Mouse (Mus musculus) layer of hippocampus, adult 18-20 months (tissue): ENCODE data around the gene Fabp2. TPM values are rescaled to one million over a fixed set of nuclear protein-coding genes. Genes with fewer than 3 reads are reported as not detected.

Source experiments
- DNase-seq, 2 experiments: peaks; one replicate each; pipeline ENCODE4 v3.0.0; 2022; ENCODE audit warnings: low spot score in 2 of 2
- long read RNA-seq: library from polyadenylated mRNA; stranded (forward); transcript quantifications from one replicate; pipeline ENCODE4 v2.0.0, GENCODE M21; 2021
- total RNA-seq, 2 experiments: library from RNA; stranded (reverse); gene quantifications; 2 replicates each; pipeline ENCODE4 v1.2.3; 2021

Gene Fabp2
- total RNA-seq, result not detected
- long read RNA-seq, result 0 reads

DNA sequence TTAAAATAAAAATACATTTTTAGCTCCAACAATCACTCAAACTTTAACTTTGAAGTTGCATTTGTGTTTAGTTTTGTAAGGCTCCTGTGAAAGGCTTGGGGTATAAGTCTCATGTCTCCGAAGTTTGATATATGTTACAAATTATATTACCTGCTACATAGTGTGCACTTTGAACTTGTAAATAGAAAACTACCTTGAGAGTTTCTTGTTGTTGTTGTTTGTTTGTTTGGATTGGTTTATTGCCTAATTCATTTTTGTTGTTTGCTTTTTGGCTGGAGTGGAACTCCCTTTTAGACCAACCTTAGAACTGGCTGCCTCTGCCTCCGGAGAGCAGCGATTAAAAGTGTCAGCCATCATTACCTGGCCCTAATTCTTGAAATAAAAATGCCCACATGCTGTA is at the start of gene Fabp2:
Fabp2 (plus strand) TSS at position 301 of the 400 bp plus-strand sequence.
- DNase-seq, result no peak

DNA sequence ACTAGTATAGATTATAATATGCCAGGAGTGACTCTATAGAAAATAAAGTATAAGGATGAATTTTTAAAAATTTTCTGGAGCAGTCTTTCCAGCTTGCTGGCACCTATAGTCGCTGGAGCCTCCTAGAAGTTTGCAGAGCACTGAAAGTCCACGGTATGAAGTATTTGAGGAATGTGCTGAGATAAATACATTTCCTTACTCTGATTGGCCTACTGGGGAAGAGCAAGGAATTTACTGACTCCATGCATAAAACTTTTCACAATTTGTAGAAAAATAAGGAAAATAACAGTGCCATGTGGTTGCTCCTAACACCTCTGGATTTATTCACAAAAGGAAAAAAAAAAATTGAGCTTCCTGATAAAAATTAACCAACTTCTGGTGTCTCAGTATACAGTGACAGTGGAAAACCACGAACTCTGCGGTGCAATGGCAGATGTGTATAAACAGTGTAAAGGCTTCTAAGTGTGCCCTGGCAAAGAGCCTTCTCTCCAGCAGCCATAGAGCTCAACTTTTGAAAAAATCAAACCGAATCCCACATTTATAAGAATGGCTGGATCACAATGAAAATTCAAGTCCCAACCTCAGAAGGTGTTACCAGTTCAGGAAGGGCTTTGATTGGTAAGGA is 46.4 kb upstream of the Fabp2 start:
- no peak for DNase-seq

DNA sequence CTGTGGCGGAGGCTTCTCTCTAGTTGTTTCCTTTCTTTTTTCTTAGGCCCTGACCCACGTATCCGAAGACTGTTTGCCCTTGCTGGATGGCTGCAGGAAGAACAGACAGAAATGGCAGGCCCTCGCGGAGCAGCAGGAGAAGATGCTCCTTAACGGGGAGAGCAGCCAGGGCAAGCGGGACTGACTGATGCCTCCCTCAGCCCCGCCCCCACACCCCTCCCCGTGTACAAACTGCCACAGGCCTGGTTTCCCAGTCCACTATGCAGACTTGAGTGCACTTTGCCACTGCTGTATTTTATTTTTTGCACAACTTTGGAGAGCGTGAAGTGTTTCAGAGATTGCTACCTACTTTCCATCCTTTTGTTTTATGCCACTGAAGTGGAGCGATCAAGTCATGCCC is 39.7 kb upstream of the Fabp2 start:
- no peak for DNase-seq

DNA sequence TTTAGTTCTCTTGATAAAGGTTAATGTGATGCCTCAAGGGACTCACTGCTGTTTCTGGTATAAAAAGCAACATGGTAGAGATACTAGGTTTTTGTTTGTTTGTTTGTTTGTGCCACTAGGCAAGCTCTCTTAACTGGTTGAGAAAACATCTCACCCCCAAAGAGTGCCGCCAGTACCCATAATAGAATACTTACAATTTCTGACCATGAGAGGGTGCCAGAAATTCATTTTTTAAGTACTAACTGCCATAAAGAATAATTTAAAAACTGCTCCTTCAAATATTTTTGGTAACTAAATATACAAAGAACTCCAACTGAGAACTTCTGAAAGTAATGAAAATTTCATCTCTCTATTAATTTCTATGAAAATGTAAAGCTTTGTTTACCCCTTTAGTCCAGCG is 35.0 kb upstream of the Fabp2 start:
- no peak for DNase-seq

DNA sequence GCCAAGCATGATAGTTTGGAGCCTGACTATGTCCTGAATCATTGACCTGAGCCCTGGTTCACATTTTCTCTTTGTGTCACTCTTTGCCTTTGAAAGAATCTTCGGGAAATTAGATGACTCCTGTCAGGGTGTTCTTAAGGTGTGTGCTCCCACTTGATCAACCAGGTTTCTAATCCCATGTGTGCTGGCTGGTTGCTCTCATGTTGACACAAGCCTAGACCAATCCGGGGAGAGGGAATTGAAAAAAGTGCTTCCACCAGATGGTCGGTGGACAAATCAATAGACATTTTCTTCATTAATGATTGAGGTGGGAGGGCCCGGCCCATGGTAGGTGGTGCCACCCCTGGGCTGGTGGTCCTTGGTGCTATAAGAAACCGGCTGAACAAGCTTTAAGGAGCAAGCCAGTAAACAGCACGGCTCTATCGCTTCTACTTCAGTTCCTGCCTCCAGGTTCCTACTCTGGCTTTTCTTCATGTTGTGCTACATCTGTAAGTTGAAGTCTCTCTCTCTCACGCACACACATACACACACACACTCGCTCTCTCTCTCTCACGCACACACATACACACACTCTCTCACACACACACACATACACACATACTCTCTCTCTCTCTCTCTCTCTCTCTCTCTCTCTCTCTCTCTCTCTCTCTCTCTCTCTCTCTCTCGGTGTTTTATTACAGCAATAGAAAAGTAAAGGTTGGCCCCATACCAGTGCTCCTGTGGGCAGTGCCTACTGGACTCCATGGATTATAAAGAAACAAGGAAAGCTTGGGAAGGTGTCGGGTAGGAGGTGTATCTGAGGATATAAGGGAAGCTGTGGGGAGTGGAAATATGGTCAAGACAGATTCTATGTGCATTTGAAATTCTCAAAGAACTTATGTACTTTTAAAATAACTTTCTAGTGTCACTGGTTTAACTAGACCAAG is 34.0 kb upstream of the Fabp2 start:
- DNase-seq, result no peak

DNA sequence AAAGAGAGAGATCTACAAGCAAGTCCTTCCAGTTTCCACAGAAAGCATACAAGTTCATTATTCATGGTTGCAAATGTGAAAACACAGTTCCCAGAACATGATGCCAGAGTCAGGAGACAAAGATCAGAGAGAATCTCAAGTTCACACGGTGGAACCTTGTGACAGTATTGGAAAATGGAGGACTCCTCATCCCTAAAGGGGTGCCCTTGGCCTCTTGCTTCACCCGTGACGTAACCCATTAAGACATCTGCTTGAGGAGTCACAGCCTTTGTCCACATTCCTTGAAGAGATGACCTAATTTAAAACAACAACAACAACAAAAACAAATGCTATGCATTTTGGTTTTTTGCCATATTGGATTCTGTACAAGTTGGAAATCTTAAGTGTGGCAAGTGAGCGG is 29.8 kb upstream of the Fabp2 start:
- no peak for DNase-seq

DNA sequence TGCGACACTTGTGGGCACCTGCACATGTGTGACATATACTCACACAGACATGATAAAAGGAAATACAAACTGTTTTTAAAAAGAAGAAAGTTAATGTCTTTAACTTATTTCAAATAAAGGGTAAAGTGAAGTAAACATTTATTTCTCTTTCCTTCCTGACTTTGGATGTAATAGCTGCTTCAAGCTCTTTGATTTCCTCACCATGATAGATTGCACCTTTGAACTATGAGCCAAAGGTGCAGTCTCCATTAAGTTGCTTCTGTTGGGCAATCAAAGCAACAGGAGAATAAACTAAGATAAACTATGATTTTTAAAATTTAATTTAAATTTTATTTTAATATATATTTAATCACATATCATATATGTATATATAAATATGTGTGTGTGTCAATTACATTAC is 26.6 kb upstream of the Fabp2 start:
- no peak for DNase-seq

DNA sequence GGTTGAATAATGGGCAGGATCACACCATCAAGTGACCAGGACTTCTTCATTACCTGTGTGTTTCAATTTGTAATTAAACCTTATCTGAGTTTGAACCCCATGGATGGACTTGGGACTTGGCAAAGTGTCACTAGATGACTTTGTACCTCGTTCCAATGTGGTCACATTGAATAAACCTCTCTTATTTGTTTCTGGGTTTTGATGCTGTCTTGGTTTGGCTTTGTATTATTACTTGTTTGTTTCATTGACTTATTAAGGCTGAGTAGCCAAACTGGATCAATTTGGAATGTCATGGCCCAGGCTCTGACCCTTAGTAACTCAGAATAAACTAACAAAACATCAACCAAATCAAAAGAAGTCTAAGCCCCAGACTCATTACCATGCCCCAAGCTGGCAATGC is 23.3 kb upstream of the Fabp2 start:
- no peak for DNase-seq

DNA sequence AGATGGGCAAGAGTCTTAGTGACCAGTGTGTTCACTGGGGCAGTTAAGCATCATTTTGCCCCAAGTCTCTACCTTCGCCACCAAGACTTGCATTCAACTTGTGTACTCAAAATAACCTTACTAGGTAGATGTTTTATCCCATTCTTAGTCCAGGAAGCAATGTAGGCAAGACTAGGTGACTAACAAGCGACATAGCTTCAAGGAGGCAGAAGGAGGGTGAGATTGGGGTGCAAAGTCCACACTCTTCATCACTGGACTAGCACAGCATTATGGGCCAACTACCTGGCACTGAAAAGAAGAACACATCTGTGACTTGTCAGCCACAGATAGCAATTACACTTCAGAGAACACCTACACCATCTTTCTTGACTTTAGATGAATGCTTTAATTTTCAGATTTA is 18.0 kb upstream of the Fabp2 start:
- DNase-seq, result no peak

DNA sequence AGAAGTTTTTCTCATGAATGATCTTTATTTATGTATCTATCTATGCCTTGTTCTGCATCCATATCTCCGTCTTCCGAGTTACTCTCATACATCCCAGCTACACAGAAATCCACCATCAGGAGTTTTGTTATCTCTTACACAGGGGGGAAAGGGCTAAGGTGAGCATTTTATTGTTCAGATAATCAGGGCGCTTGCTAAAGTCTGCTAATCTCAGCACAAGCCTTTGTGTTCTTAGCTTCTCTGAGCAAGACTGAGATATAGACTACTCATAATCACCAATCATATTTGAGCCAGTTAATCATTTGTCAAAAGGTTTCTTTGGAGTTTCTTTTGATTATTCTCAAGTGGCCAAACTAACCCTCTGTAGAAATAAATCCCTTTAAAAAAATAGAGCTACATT is 17.3 kb upstream of the Fabp2 start:
- DNase-seq, result no peak

DNA sequence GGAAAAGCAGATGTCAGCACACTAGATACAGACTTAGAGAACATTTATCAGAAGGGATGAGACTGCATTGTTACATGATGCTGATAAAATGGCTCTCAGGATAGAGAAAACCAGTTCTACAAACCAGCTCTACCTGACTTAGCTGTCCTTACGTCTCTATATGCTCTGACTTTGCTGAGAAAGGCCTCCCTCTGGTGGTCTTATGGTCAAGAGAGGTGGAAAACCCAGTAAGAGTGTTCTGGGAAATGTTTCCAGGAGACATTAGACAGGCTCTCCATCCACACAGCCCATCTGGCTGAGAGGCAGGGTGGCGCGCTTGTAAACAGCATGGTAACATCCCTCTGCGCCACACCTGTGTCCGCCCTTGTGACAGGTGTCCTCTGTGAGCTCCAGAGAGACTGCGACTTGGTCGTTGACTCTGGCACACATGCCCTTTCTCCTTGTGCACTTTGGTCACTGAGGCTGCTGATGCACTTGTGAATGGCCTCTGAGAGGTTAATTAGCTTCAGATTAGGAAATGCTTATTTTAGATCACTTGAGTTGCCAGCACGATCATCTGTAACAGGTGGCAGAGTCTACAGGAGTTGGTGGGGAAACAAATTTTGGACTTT is 16.1 kb upstream of the Fabp2 start:
- DNase-seq, result no peak

DNA sequence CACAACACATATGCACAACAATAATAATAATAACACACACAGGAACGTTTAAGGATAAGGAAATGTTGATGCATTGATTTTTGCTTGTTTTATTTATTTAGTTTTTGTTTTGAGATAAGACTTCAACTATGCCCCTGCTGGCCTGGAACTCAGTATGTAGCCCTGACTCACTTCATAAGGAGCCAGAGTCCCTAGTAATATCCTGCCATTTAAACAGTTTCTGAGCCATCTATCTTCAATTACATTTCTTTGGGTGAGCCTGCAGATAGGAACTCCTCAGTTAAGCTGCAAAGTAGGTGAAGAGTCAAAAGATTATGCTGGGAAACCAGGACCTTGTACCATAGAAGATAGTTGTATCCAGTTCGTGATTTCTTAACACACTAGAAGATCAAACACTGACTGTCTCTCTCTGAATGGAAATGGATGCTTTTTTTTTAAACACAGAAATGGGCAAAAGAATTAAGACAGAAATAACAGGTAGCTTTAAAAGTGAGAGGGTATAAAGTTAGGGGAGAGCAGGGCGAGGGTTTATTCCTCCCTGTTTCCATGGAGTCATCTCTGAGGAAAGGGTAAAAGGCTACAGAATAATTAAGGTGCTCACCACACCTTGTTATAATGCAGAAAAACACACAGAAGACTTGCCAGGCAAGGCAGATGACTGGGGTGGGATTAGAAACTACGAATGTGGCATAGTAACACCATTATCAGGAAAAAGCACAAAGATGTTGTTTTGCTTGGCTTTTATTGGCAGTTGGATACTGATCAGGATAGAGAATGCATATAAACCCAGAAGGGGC is 7.2 kb upstream of the Fabp2 start:
- no peak for DNase-seq

DNA sequence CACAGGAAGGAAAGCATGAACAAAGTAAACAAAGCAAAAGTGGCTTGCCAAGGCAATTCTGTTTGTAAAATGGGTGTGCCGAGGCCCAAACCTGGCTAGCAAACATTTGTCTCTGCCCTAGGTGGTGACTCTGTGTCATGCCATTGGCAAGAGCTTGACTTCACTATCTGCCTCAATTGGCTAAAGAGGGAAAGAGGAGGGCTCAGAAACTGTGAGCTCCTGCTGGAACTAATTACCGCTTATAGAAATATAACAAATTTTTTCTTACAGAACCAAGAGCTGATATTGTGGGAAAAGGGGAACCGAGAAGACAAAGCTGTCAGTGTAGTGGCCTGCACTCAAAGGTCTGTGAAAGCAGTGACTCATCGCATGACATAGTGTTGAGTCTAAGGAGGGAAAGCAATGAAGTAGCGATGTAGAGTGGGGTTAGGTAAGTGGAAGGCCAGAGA is 6.5 kb upstream of the Fabp2 start:
- no peak for DNase-seq

DNA sequence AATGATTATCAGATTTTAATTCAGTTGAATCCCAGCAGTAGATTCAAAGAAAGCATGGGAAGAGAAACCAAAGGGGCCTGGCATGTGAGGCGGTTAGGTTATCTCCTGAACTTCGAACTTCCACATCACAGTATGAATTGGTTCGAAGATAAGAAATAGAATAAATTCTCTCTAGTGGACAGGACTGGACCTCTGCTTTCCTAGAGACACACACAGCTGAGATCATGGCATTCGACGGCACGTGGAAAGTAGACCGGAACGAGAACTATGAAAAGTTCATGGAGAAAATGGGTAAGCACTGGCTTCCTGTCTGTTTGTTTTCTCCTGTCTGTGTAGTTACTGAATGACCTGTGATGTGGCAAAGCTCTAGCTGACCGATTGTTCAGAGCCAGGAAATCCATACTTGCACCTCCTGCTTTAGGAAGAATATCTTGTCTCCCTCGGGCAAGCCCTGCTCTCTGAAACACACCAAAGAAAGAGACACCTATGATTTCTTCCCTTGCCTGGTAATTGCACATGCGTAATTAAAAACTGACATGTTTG is 388 bp downstream of the Fabp2 start:
- no peak for DNase-seq

DNA sequence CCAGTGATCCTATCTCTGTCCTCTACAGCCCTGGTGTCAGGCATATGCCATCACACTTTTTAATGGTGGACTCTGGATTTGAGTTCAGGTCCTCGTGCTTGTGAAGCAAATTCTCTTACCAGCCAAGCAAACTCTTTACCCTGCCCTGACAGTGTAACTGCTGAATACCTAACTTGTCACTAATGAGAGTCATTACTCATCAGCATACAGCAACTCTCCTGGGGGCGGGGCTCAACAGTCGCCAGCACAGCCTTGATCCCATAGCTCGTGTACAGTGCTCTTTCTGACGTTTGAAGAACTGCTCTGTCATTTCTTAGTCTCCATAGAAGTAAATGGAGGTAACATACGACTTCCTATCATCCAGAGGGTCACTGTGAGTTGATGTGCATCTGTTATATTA is 3.4 kb downstream of the Fabp2 start:
- no peak for DNase-seq

DNA sequence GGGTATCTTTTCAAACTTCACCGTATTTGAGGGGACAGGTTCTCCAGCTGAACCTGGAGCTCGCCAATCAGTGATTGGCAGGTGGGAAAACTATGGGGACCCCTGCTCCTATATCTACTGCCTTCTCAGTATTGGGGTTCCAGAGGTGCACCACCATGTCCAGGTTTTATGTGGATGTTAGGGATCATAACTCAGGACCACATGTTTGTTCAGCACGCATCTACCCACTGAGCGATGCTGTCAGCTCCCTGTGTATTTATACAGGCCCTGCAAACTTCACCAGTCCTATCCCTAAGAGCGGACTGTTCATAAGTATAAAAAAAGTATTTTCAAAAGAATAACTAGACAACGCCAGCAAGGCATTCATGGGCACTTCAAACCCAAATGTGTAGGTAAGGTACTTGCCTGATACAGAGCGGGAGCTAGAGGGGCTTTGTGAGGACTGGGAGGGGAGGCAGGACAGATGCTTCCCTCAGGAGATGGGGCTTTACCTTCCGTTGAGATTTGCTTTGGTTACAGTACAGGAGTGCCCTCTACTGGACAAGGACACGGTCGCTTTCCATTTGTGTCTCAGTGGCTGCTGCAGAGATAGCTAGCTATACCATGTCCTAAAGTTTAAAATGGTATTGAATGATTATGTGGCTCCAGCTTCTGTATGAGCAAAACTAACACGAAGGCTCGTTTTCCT is 9.0 kb downstream of the Fabp2 start:
- DNase-seq, result peak; percentile 35 to 67

DNA sequence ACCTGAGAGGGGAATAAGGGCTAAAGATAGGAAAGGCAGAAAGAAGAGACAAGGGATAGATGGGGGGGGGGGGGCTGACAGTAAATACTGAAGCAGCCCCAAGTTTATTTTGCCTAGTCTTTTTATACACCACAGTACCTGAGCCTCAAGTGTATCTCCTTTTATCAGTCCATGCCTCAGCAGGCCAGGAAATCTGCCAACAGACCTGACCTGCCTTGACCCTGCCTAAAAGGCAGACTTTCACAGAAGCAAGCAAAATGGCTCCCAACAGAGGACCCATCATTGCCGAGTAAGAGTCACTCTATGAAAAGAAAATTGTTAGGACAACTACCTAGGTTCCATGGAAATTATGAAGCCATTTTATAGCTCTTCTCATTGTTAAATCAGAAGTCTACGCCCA is 13.0 kb downstream of the Fabp2 start:
- DNase-seq, result no peak

DNA sequence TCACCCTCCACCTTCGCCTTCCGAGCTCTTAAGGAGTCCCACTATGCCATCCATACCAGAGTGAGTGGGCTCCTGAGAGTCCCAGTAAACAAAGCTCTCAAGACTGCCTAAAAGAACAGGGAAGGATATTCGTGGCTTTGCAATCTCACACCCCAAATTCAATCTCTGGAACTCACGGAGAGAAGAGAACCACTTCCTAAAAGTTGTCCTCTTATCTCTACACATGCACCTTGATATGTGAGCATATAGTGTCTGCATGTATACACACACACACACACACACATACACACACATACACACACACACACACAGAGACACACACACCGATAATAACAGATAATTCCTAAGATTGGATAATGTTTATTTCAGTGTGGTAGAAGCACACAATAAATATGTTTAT is 20.6 kb downstream of the Fabp2 start:
- DNase-seq, result no peak

DNA sequence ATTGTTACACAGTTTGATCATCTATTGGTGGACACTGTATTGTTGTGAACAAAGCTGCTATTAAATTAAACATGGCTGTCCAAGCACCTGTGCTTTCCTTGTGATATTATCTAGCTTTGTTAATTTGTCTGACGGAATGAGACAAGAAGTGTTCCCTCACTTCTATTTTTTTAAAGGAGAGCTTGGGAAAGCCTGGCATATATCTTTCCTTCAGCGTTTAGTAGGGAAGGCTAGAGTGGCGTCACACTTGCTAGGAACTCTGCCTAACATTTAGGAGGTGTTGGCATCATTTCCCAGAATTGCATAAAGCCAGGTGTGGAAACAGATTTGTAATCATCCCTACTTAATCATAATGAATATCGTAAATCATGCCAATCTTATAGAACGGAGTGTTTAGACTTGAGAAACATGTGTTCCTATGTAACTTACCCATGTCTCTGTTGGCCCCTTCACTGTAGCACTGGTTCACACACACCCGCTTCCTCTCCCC is 21.4 kb downstream of the Fabp2 start:
- DNase-seq, result no peak

DNA sequence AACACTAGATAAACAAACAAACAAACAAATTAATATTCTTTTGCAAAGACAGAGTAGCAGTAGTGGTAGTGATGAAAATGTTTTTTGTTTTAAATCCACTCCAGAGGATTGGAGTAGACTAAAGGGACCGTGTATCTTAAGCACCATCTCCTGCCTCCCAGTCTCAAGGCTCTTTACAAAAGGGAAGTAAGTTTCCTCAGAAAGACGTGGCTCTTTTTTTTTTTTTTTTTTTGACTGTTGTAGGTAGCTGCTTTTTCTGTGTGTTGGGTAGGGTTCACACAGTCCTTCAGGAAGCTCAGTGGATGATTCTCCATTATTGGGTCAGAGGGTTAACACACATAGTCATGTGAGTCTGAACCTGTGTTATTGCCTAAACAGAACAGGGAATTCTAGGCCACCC is 23.8 kb downstream of the Fabp2 start:
- DNase-seq, result no peak
